Mouse (Mus musculus) testis, adult 2 months (tissue): ENCODE results near the gene Unc45a. TPM values are rescaled to one million over a fixed set of nuclear protein-coding genes. Genes with fewer than 3 reads are reported as not detected.

ENCODE experiments used
- H3K27ac ChIP-seq: fragments of 200-500 bp; 2 replicates; pipeline ENCODE4 v1.5.1; 2012; ENCODE audit warnings: low read depth, low read length; ENCODE audit not compliant: control insufficient read depth, insufficient read depth
- H3K27me3 ChIP-seq: fragments of 200-500 bp; 2 replicates; pipeline ENCODE4 v1.6.1; 2012; ENCODE audit warnings: mild to moderate bottlenecking, low read length, moderate library complexity; ENCODE audit not compliant: control insufficient read depth, insufficient read depth
- H3K36me3 ChIP-seq: fragments of 200-500 bp; 2 replicates; pipeline ENCODE4 v1.6.1; 2012; ENCODE audit warnings: mild to moderate bottlenecking, low read length; ENCODE audit not compliant: control insufficient read depth, insufficient read depth
- H3K4me1 ChIP-seq: fragments of 200-500 bp; 2 replicates; pipeline ENCODE4 v1.6.1; 2012; ENCODE audit warnings: low read length; ENCODE audit not compliant: control insufficient read depth, insufficient read depth
- H3K4me3 ChIP-seq: fragments of 200-500 bp; 2 replicates; pipeline ENCODE4 v1.5.1; 2012; ENCODE audit warnings: low read depth, mild to moderate bottlenecking, low read length, moderate library complexity, mixed read lengths; ENCODE audit not compliant: control insufficient read depth
- CTCF ChIP-seq: fragments of 200-500 bp; IDR thresholded peaks from 2 replicates; pipeline ENCODE4 v1.5.1; 2012; ENCODE audit warnings: low read depth, mild to moderate bottlenecking, inconsistent platforms, low read length, moderate library complexity; ENCODE audit not compliant: control insufficient read depth, insufficient read depth, insufficient replicate concordance
- POLR2A ChIP-seq: fragments of 200-500 bp; IDR thresholded peaks from 2 replicates; pipeline ENCODE4 v1.6.1; 2012; ENCODE audit warnings: low read depth, mild to moderate bottlenecking, inconsistent platforms, low read length, moderate library complexity; ENCODE audit not compliant: control insufficient read depth
- polyA plus RNA-seq: library from polyadenylated mRNA; depleted of rRNA; stranded (reverse); fragments of >200 nt; gene quantifications from 2 replicates; pipeline ENCODE4 v1.2.3, GENCODE M21; 2012

The Unc45a gene
- polyA plus RNA-seq, 1 experiment = 9.4 TPM

GRCm38 (mm10) chr7:80376192-80376591 is 35.4 kb upstream of the Unc45a start:
- H3K4me1 ChIP-seq = peaks cover 2% of the 10 kb centered on the region
- no peaks in the 10 kb centered on the region for H3K27me3 ChIP-seq
- TF ChIP-seq POLR2A (no peak), CTCF (no peak)
- no peaks in the 10 kb centered on the region for H3K36me3 ChIP-seq
- no peak overlapping the region for H3K4me3 ChIP-seq
- no peak overlapping the region for H3K27ac ChIP-seq

GRCm38 (mm10) chr7:80375376-80376039 is 34.7 kb upstream of the Unc45a start:
- H3K27me3 ChIP-seq = no peaks in the 10 kb centered on the region
- H3K4me1 ChIP-seq = peaks cover 2% of the 10 kb centered on the region
- no peak for TF ChIP-seq CTCF
- TF ChIP-seq POLR2A = no peak
- H3K4me3 ChIP-seq = no peak overlapping the region
- H3K36me3 ChIP-seq = no peaks in the 10 kb centered on the region
- H3K27ac ChIP-seq = no peak overlapping the region

- H3K4me1 ChIP-seq = peaks cover 4% of the 10 kb centered on the region
- H3K36me3 ChIP-seq = no peaks in the 10 kb centered on the region
- no peak for TF ChIP-seq POLR2A
- H3K27me3 ChIP-seq = no peaks in the 10 kb centered on the region
- H3K27ac ChIP-seq = no peak overlapping the region
- H3K4me3 ChIP-seq = no peak overlapping the region
These were observed 33.9 kb upstream of the Unc45a start for GRCm38 (mm10) chr7:80374733-80375132.

GRCm38 (mm10) chr7:80374280-80374679 is 33.5 kb upstream of the Unc45a start:
- no peak for TF ChIP-seq CTCF
- no peak for TF ChIP-seq POLR2A
- Histone ChIP-seq H3K4me1 (peaks cover 4% of the 10 kb centered on the region), H3K36me3 (no peaks in the 10 kb centered on the region), H3K27me3 (no peaks in the 10 kb centered on the region), H3K4me3 (no peak overlapping the region), H3K27ac (no peak overlapping the region)

- Histone ChIP-seq H3K36me3 (no peaks in the 10 kb centered on the region), H3K4me3 (no peak overlapping the region), H3K27me3 (no peaks in the 10 kb centered on the region), H3K27ac (no peak overlapping the region), H3K4me1 (peaks cover 6% of the 10 kb centered on the region)
- no peak for TF ChIP-seq POLR2A
- TF ChIP-seq CTCF = no peak
These were observed 33.0 kb upstream of the Unc45a start for GRCm38 (mm10) chr7:80373850-80374249.

GRCm38 (mm10) chr7:80373352-80373751 is 32.5 kb upstream of the Unc45a start:
- H3K27ac ChIP-seq = no peak overlapping the region
- TF ChIP-seq CTCF (no peak), POLR2A (no peak)
- no peaks in the 10 kb centered on the region for H3K36me3 ChIP-seq
- no peak overlapping the region for H3K4me3 ChIP-seq
- no peaks in the 10 kb centered on the region for H3K27me3 ChIP-seq
- H3K4me1 ChIP-seq = peaks cover 6% of the 10 kb centered on the region

GRCm38 (mm10) chr7:80372667-80373066 is 31.9 kb upstream of the Unc45a start:
- Histone ChIP-seq H3K4me1 (peaks cover 6% of the 10 kb centered on the region), H3K36me3 (no peaks in the 10 kb centered on the region), H3K4me3 (no peak overlapping the region), H3K27ac (no peak overlapping the region), H3K27me3 (no peaks in the 10 kb centered on the region)
- TF ChIP-seq POLR2A (no peak), CTCF (no peak)

- no peak overlapping the region for H3K4me3 ChIP-seq
- no peak overlapping the region for H3K27ac ChIP-seq
- TF ChIP-seq POLR2A = no peak
- no peak for TF ChIP-seq CTCF
- no peaks in the 10 kb centered on the region for H3K27me3 ChIP-seq
- H3K36me3 ChIP-seq = no peaks in the 10 kb centered on the region
- H3K4me1 ChIP-seq = peaks cover 5% of the 10 kb centered on the region
These were observed 31.4 kb upstream of the Unc45a start for GRCm38 (mm10) chr7:80372166-80372565.
